Mouse (Mus musculus) hindbrain, postnatal 0 days (tissue): ENCODE measurements around the gene H1fx. TPM values are rescaled to one million over a fixed set of nuclear protein-coding genes. Genes with fewer than 3 reads are reported as not detected.

ENCODE experiments used
- ATAC-seq: fragments of 200-750 bp; cut with Nextera tagmentation; 2 replicates; pipeline ENCODE4 v1.8.0; 2017; ENCODE audit warnings: mild to moderate bottlenecking, moderate TSS enrichment, moderate library complexity
- DNase-seq: peaks from one replicate; pipeline ENCODE4 v3.0.0-alpha.2; 2015; ENCODE audit warnings: low spot score
- H3K27ac ChIP-seq: fragments of 300-500 bp; sonication (generic); 2 replicates; pipeline ENCODE4 v1.5.1; 2014; ENCODE audit warnings: mild to moderate bottlenecking
- H3K27me3 ChIP-seq: fragments of 300-500 bp; sonication (generic); 2 replicates; pipeline ENCODE4 v1.6.1; 2014; ENCODE audit warnings: low read length, mixed read lengths; ENCODE audit not compliant: insufficient read depth
- H3K36me3 ChIP-seq: fragments of 300-500 bp; sonication (generic); 2 replicates; pipeline ENCODE4 v1.6.1; 2014; ENCODE audit warnings: low read length, mixed read lengths; ENCODE audit not compliant: insufficient read depth
- H3K4me1 ChIP-seq: fragments of 300-500 bp; sonication (generic); 2 replicates; pipeline ENCODE4 v1.6.1; 2014; ENCODE audit warnings: antibody characterized with exemption, low read length, mixed read lengths; ENCODE audit not compliant: insufficient read depth
- H3K4me2 ChIP-seq: fragments of 300-500 bp; sonication (generic); 2 replicates; pipeline ENCODE4 v1.6.1; 2014; ENCODE audit warnings: low read depth, mild to moderate bottlenecking, low read length, moderate library complexity, mixed read lengths
- H3K4me3 ChIP-seq: fragments of 300-500 bp; sonication (generic); 2 replicates; pipeline ENCODE4 v1.5.1; 2014; ENCODE audit warnings: low read length
- H3K9ac ChIP-seq: fragments of 300-500 bp; sonication (generic); replicated peaks from 2 replicates; pipeline ENCODE4 v1.6.1; 2014; ENCODE audit warnings: mild to moderate bottlenecking, low read length, moderate library complexity, mixed read lengths
- H3K9me3 ChIP-seq: fragments of 300-500 bp; sonication (generic); 2 replicates; pipeline ENCODE4 v1.6.1; 2016; ENCODE audit warnings: low read length, mixed read lengths
- CTCF ChIP-seq: IDR thresholded peaks from 2 replicates; pipeline ENCODE4 v1.5.1; 2016; ENCODE audit warnings: antibody characterized with exemption, control low read depth, low read depth
- WGBS: fragments of 180-500 bp; shearing (Covaris S2); extraction: QIAGEN DNeasy Blood & Tissue Kit; methylation state at CpG from one replicate; pipeline ENCODE4 v1.1.7; 2014; 5-methylcytosine and 5-hydroxymethylcytosine counted together
- polyA plus RNA-seq: library from polyadenylated mRNA; unstranded; fragments of >200 nt; fragmentation: Nextera tagmentation; extraction: Ambion mirVana; gene quantifications from 2 replicates; pipeline ENCODE4 v1.2.1, GENCODE M21; 2015
- total RNA-seq: library from RNA; depleted of rRNA; stranded (reverse); fragments of >200 nt; gene quantifications from 2 replicates; pipeline ENCODE4 v1.2.3, GENCODE M21; 2014

H1fx gene
- total and polyA plus RNA-seq, 2 experiments from 2014 or later = 21.9 to 56.3 TPM

DNA sequence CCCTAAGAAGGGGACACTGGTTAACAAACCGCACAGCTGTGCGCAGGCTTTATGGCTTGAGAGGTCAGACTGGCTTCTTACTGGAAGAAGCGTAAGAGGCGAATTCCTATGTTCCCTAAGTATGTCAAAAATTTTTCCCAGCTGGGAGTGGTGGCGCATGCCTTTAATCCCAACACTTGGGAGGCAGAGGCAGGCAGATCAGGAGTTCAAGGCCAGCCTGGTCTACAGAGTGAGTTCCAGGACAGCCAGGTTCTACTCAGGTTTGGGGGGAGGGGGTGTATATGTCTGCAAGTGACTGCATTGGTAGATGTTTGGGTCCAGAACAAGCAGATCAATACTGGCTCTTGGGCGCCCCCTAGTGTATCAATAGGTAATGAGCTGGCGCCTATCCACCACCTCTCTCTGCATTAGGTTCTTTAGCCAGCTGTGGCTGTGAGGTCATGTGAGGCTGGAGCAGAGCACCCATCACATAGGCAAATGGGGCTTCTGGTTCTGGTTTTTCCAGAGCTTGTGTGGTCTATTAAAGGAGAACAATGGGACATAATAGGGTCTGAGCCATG, 16.3 kb upstream of the H1fx start:
- Histone ChIP-seq H3K9ac (no peak overlapping the region), H3K27ac (no peak overlapping the region), H3K4me3 (no peak overlapping the region), H3K36me3 (peaks cover 20% of the 10 kb centered on the region), H3K4me1 (peaks cover 6% of the 10 kb centered on the region; the same call in 1 of the 2 replicates), H3K27me3 (no peaks in the 10 kb centered on the region), H3K4me2 (no peak overlapping the region), H3K9me3 (no peaks in the 10 kb centered on the region)
- DNase-seq (peak; percentile 84), ATAC-seq (peak; percentile 66)
- TF ChIP-seq CTCF = peak; percentile 88
- 61% methylated on average over 7 of the region's 7 CpGs for WGBS

DNA sequence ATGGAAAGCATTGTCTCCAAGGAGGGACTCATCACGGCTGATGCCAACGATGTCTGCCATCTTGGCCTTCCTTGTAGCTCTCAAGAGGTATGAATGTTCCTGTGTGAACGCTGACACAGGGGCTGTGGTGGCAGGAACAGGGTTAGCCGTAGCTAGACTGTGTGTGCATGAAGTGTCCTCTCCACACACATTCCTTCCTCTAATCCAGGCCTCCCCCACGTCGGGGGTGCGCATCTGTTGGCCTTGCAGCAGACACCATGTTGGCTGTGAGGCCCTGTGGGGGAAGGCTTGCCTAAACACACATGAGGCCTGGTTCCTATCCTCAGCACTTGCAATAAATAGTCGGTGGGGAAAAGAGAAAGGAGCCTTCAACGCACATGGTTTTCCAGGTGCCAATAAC, 15.2 kb upstream of the H1fx start:
- Histone ChIP-seq H3K27me3 (no peaks in the 10 kb centered on the region), H3K9ac (no peak overlapping the region), H3K36me3 (peaks cover 17% of the 10 kb centered on the region), H3K27ac (no peak overlapping the region), H3K9me3 (no peaks in the 10 kb centered on the region), H3K4me2 (no peak overlapping the region), H3K4me1 (peaks cover 8% of the 10 kb centered on the region; the same call in 1 of the 2 replicates), H3K4me3 (no peak overlapping the region)
- no peak for ATAC-seq
- no peak for DNase-seq
- TF ChIP-seq CTCF = no peak
- WGBS = 90% methylated on average over 9 of the region's 9 CpGs

DNA sequence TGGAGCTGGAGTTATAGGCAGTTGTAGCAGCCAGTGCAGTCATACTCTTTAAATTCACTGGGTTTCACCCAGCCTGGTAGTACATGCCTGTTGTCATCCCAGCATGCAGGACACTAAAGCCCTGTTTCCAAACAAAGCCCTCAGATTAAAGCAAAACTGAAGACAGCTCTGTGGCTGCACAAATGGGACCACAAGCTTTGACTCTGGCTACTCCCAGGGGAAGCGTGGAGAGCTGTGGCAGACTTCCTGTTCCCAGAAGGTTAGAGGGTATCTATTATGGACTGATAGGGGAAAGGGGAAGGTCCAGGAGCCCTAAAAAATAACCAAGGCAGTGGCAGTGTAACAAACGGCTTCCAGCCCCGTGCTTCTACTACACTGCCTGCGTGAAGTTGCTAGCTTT, 14.1 kb upstream of the H1fx start:
- Histone ChIP-seq H3K9me3 (no peaks in the 10 kb centered on the region), H3K4me2 (no peak overlapping the region), H3K4me3 (no peak overlapping the region), H3K4me1 (peaks cover 9% of the 10 kb centered on the region; the same call in 1 of the 2 replicates), H3K9ac (no peak overlapping the region), H3K36me3 (peaks cover 14% of the 10 kb centered on the region), H3K27me3 (no peaks in the 10 kb centered on the region), H3K27ac (no peak overlapping the region)
- TF ChIP-seq CTCF = no peak
- WGBS = 85% methylated on average over 4 of the region's 4 CpGs
- ATAC-seq = no peak
- DNase-seq = no peak

DNA sequence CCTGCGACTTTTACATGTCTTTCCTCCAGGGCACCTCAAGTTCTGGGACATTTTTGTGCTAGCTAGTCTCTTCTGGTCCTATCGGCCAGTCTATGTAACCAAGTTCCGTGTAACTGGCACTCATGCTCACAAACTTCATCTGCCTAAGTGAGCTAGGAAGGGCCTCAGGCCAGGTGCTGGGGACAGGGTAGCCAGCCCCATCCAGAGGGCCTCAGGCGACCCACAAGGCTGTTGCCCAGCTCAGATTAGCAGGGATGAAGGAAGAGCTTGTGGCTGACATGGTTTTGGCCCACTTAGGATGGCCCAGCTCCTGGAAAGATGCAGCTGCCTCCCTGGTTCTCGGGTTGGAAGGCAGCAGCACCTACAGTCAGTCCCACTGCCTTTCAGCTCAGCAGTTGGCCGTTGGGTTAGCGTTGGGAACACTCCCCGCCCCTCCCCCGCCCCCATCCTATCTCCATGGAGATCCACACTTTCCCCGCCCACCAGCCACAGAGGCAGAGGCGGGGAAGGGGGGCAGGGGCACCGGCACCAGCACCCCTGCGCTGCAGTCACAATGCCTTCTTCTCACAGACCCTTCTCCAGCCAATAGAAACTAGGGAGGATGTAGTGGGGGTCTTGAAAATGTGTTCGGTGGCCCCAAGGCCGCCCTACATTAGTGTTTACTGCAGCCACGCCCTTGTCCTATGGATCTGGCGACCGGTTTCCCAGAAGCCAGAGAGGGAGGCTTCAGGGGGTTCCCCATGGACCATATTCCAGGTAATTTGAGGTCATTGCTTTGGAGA, 12.5 kb upstream of the H1fx start:
- peak overlapping the region; percentile 49 for H3K4me2 ChIP-seq
- H3K9ac ChIP-seq = 0 out of 2 replicates have a peak overlapping the region, but pooled peaks have one; percentile 25
- DNase-seq (peak; percentile 79), ATAC-seq (peak; percentile 85)
- 6% methylated on average over 18 of the region's 18 CpGs for WGBS
- no peaks in the 10 kb centered on the region for H3K27me3 ChIP-seq
- peak overlapping the region; percentile 8; the same call in 1 of the 2 replicates for H3K4me3 ChIP-seq
- peaks cover 9% of the 10 kb centered on the region for H3K36me3 ChIP-seq
- no peaks in the 10 kb centered on the region for H3K9me3 ChIP-seq
- peak overlapping the region; percentile 64 for H3K27ac ChIP-seq
- no peak for TF ChIP-seq CTCF
- H3K4me1 ChIP-seq = peaks cover 9% of the 10 kb centered on the region; the same call in 1 of the 2 replicates

DNA sequence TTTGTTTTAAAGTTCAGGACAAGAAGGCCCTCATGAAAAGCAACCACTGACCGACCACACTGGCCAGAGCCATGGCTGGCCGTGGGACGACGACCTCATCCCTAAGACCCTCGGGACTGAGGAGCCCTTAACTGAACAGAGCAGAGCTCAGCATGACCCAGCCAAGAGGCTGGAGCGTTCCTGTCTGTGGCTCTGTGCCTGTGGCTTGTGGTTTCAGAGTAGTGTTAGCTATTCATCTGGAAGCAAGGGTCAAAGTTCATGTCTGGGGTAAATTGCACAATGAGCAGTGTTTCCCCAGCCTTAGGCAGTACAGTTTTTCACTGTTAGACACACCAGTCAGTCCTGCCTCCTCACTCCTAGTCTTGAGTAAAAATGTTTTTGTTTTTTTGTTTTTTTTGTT, 11.3 kb upstream of the H1fx start:
- Histone ChIP-seq H3K9ac (no peak overlapping the region), H3K36me3 (peaks cover 4% of the 10 kb centered on the region; the same call in 1 of the 2 replicates), H3K4me3 (no peak overlapping the region), H3K27me3 (no peaks in the 10 kb centered on the region), H3K27ac (no peak overlapping the region), H3K4me2 (no peak overlapping the region), H3K4me1 (peaks cover 9% of the 10 kb centered on the region; the same call in 1 of the 2 replicates), H3K9me3 (no peaks in the 10 kb centered on the region)
- ATAC-seq (no peak), DNase-seq (no peak)
- 8% methylated on average over 6 of the region's 6 CpGs for WGBS
- TF ChIP-seq CTCF = no peak

DNA sequence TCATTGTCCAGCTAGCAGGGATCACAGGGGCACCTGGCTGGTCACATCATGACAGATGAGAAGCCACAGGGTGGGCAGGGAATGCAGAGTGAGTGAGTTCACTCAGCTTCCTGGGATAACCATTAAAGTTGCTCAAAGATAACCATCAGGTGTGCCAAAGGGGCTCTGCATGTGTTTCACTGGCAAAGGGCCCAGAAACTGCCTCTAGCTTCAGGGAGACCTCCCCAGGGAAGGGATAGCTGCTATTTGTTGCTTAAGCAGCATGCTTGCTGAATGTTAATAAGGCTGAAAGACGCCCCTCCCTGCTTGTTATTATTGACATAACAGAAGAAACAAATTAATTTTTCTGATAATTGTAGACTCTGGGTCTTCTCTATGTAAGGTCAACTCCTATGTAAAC, 10.4 kb upstream of the H1fx start:
- Histone ChIP-seq H3K4me1 (peaks cover 9% of the 10 kb centered on the region; the same call in 1 of the 2 replicates), H3K9me3 (no peaks in the 10 kb centered on the region), H3K4me3 (no peak overlapping the region), H3K36me3 (peaks cover 4% of the 10 kb centered on the region; the same call in 1 of the 2 replicates), H3K4me2 (no peak overlapping the region), H3K27ac (no peak overlapping the region), H3K9ac (no peak overlapping the region), H3K27me3 (no peaks in the 10 kb centered on the region)
- TF ChIP-seq CTCF = no peak
- ATAC-seq (no peak), DNase-seq (peak; percentile 48)
- WGBS = 48% methylated on average over 1 of the region's 1 CpGs
